Comparison of ENCODE assay signal across 8 mouse cellular contexts in the genomic region with DNA sequence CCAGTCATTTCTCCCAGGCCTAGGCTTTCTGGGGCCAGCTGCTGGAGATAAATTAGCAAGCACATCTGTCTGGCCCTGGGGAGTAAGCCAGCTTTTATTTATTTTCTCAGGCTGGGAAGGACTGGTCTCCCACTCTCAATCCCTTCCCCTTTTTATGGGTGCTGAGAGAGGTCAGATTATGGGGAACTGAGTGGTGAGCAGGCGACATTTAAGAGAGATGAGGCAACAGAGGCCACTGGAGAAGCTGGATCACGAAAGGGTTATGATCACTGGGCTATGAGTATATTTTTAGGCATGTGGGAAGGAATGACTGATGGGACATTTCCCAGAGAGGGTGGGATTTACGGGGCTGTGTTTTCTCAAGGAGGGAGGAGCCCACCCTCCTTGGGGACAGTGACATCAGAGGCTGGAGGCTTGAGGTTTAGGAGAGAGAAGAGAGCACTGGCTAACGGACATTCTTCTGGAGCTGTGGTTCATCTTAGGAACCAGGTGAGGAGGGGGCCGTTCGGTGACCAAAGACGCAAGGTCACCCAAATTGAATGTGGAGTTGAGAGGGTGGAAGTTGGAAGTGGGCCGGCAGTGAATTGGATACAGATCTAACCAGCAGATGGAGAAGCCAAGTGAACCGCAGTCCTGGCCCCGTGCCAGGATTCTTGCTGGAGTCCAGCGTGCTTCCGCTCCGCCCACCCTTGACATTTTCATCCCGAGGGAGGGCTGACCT.
A peak's percentile ranks its signal among the peaks of the same experiment; 100 is the strongest.
DNase-seq lines count a peak whose midpoint lies in the region; ATAC-seq and TF ChIP-seq lines count a peak whose summit lies in the region.

No protein-coding gene starts in this region.

- TF ChIP-seq CTCF in CH12.LX (conservative IDR thresholded peaks at IDR 0.05 in 1 of 2, IDR thresholded peaks at IDR 0.05 in 1 of 2; ENCODE audit: low read depth in 2 of 2, low read length in 2 of 2): no peak

- in situ Hi-C loops in CH12.LX (cut with MboI; ENCODE audit: low pct_ligation_motif_present, low pct_unique_long_range_greater_than_20kb, low sequenced_read_pairs): no loop called here

- peaks cover 0 to 10% of the 10 kb centered on the region in 2 experiments; a peak in 1 of 4 replicates for H3K4me1 ChIP-seq in CH12.LX (ENCODE audit: control insufficient read depth in 1 of 2, insufficient read depth in 2 of 2)
- peaks cover 75% of the 10 kb centered on the region for H3K4me1 ChIP-seq in embryonic facial prominence, embryonic 12.5 days
- H3K4me1 ChIP-seq in heart, embryonic 13.5 days: peaks cover 61% of the 10 kb centered on the region

- no peak overlapping the region for H3K4me2 ChIP-seq in CH12.LX (ENCODE audit: insufficient read depth, low read depth, poor library complexity, severe bottlenecking)
- 0 out of 2 replicates have a peak overlapping the region, but pooled peaks have one; percentile 19 for H3K4me2 ChIP-seq in embryonic facial prominence, embryonic 12.5 days (replicated peaks)
- H3K4me2 ChIP-seq in heart, embryonic 13.5 days: peak overlapping the region; percentile 65

- dilution Hi-C loops in CH12.LX (cut with MboI; ENCODE audit: extremely low pct_ligation_motif_present, extremely low pct_unique_long_range_greater_than_20kb, low sequenced_read_pairs): no loop called here

- H3K9ac ChIP-seq in CH12.LX (ENCODE audit: insufficient read depth, low read depth): no peak overlapping the region
- H3K9ac ChIP-seq in embryonic facial prominence, embryonic 12.5 days: no peak overlapping the region
- peak overlapping the region; percentile 60 for H3K9ac ChIP-seq in heart, embryonic 13.5 days

- H3K4me3 ChIP-seq in CH12.LX (replicated peaks in 1 of 3; ENCODE audit: low read depth in 2 of 3, low read length in 2 of 3, poor library complexity in 1 of 3): no peak overlapping the region
- no peak overlapping the region for H3K4me3 ChIP-seq in embryonic facial prominence, embryonic 12.5 days
- peak overlapping the region; percentile 44 for H3K4me3 ChIP-seq in heart, embryonic 13.5 days

- no peaks in the 10 kb centered on the region for H3K79me2 ChIP-seq in CH12.LX (replicated peaks; ENCODE audit: control insufficient read depth, extremely low read depth, insufficient read depth, poor library complexity, severe bottlenecking)

- H3K27me3 ChIP-seq in CH12.LX (replicated peaks): no peaks in the 10 kb centered on the region
- no peaks in the 10 kb centered on the region for H3K27me3 ChIP-seq in embryonic facial prominence, embryonic 12.5 days
- no peaks in the 10 kb centered on the region for H3K27me3 ChIP-seq in heart, embryonic 13.5 days (replicated peaks)

- H3K36me3 ChIP-seq in CH12.LX (replicated peaks in 1 of 2; ENCODE audit: control insufficient read depth in 1 of 2, insufficient read depth in 1 of 2, low read length in 1 of 2): no peaks in the 10 kb centered on the region
- no peaks in the 10 kb centered on the region for H3K36me3 ChIP-seq in embryonic facial prominence, embryonic 12.5 days
- no peaks in the 10 kb centered on the region; the same call in 1 of the 2 replicates for H3K36me3 ChIP-seq in heart, embryonic 13.5 days

- no peaks in the 10 kb centered on the region for H3K9me3 ChIP-seq in CH12.LX (replicated peaks; ENCODE audit: low read length)
- H3K9me3 ChIP-seq in embryonic facial prominence, embryonic 12.5 days: no peaks in the 10 kb centered on the region
- no peaks in the 10 kb centered on the region for H3K9me3 ChIP-seq in heart, embryonic 13.5 days

- DNase-seq in CH12.LX (ENCODE audit: extremely low read depth): peak; percentile 12
- DNase-seq in adrenal gland, adult 2 months: peak; percentile 94
- DNase-seq in kidney, postnatal 10 days: peak; percentile 97
- peak; percentile 88 to 91 for DNase-seq in lung, adult 18-20 months
- peak; percentile 92 for DNase-seq in retina, postnatal 1 day
- no peak for DNase-seq in thymus, postnatal 0 days (ENCODE audit: low spot score)

- no peak overlapping the region for H3K27ac ChIP-seq in CH12.LX (ENCODE audit: insufficient read depth, low read depth)
- H3K27ac ChIP-seq in embryonic facial prominence, embryonic 12.5 days: peak overlapping the region; percentile 79
- H3K27ac ChIP-seq in heart, embryonic 13.5 days (replicated peaks): peak overlapping the region; percentile 88

- no peak for TF ChIP-seq RAD21 in CH12.LX (IDR thresholded peaks at IDR 0.05; ENCODE audit: low read depth, low read length)

- TF ChIP-seq POLR2A in CH12.LX (IDR thresholded peaks at IDR 0.05; ENCODE audit: low read depth, low read length): no peak

- TF ChIP-seq EP300 in CH12.LX (IDR thresholded peaks at IDR 0.05; ENCODE audit: low read length): no peak

- 18% methylated on average over 14 of the region's 14 CpGs for WGBS in embryonic facial prominence, embryonic 12.5 days
- WGBS in heart, embryonic 13.5 days: 19% methylated on average over 14 of the region's 14 CpGs

- peak; percentile 30; the same call in 1 of the 2 replicates for ATAC-seq in embryonic facial prominence, embryonic 12.5 days (ENCODE audit: insufficient number of reproducible peaks, insufficient read depth, low FRiP score, low TSS enrichment)
- ATAC-seq in heart, embryonic 13.5 days (ENCODE audit: extremely low read depth, insufficient number of reproducible peaks, low FRiP score, low TSS enrichment): peak; percentile 32

TF ChIP-seq in CH12.LX, 34 proteins besides CTCF, POLR2A, EP300 and RAD21:
- TF ChIP-seq KAT2A (IDR thresholded peaks at IDR 0.05; ENCODE audit: insufficient replicate concordance, low read length): no peak
- TF ChIP-seq POLR2AphosphoS2 (IDR thresholded peaks at IDR 0.05; ENCODE audit: low read depth, low read length): no peak
- TF ChIP-seq HCFC1 (IDR thresholded peaks at IDR 0.05; ENCODE audit: low read depth, low read length): no peak
- no peak for TF ChIP-seq SMC3 (IDR thresholded peaks at IDR 0.05; ENCODE audit: low read depth, low read length)
- TF ChIP-seq IRF4 (IDR thresholded peaks at IDR 0.05; ENCODE audit: low read depth, low read length): no peak
- TF ChIP-seq ZNF384 (IDR thresholded peaks at IDR 0.05; ENCODE audit: low read depth, low read length): no peak
- TF ChIP-seq ELF1 (IDR thresholded peaks at IDR 0.05; ENCODE audit: low read depth, low read length): no peak
- TF ChIP-seq BHLHE40 (IDR thresholded peaks at IDR 0.05; ENCODE audit: low read depth, low read length): no peak
- TF ChIP-seq JUN (IDR thresholded peaks at IDR 0.05; ENCODE audit: insufficient read depth, low read depth, low read length): no peak
- TF ChIP-seq UBTF (IDR thresholded peaks at IDR 0.05; ENCODE audit: low read depth, low read length): no peak
- no peak for TF ChIP-seq RCOR1 (conservative IDR thresholded peaks at IDR 0.05; ENCODE audit: low read depth, low read length)
- no peak for TF ChIP-seq CHD1 (IDR thresholded peaks at IDR 0.05; ENCODE audit: low read depth, low read length)
- no peak for TF ChIP-seq NELFE (IDR thresholded peaks at IDR 0.05; ENCODE audit: low read depth, low read length)
- no peak for TF ChIP-seq ZC3H11A (IDR thresholded peaks at IDR 0.05; ENCODE audit: low read depth, low read length)
- TF ChIP-seq USF2 (conservative IDR thresholded peaks at IDR 0.05; ENCODE audit: low read depth, low read length): no peak
- TF ChIP-seq GABPA (IDR thresholded peaks at IDR 0.05; ENCODE audit: insufficient replicate concordance, low read depth, low read length): no peak
TF ChIP-seq in CH12.LX: peak in this region for 0.
